Mouse (Mus musculus) thymus, postnatal 4 days (tissue): Measurements from ENCODE around the gene Arpc3.

Source experiments
- DNase-seq: peaks from one replicate; pipeline ENCODE4 v3.0.0; 2021

Gene Arpc3

DNA sequence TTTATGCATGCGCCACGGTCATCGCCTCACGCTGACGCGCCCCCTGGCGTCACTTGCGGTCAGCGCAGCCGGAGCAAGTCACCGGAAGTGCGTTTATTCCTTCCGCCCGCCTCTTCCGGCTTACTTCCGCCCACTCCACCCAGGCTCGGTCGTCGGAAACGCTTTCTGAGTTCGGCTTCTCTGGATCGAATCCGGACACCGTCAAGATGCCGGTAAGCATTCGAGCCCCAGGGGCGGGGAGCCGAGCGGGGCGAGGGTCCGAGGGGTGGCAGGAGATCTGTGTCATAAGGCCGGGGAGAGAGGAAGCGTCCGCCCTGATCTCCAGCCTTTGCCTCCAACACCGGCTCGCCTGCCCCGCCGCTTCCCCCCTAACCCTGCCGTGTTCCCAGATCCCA is at the start of gene Arpc3:
Gene Arpc3, plus strand, starts transcription at position 93 of the 395 bp plus-strand sequence.
- peak; percentile 96 for DNase-seq

GRCm38 (mm10) chr5:122342874-122343273 is 48.8 kb upstream of the Arpc3 start:
- DNase-seq = no peak

- DNase-seq = no peak
These were observed 47.9 kb upstream of the Arpc3 start for GRCm38 (mm10) chr5:122343768-122344167.

GRCm38 (mm10) chr5:122344260-122344659 is 47.4 kb upstream of the Arpc3 start:
- DNase-seq = peak; percentile 93

DNA sequence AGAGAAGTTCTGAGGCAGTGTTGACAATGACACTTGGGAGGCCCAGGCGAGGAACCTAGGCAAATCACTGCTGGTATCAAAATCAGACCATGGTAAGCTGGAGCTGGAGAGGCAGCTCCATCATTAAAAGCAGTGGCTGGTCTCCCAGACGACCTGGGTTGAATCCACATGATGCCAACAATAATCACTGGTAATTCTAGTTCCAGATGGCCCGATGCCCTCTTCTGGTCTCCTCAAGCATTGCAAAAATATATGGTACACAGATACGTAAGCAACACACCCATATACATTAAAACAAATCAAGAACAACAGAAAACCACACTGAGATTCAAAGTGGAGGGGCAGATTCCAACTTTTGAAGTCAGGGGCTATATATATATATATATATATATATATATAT is 45.9 kb upstream of the Arpc3 start:
- DNase-seq = no peak

GRCm38 (mm10) chr5:122353807-122354491 is 37.7 kb upstream of the Arpc3 start, which contains the start of the genes Rad9b and Vps29:
Rad9b (minus strand) TSS chr5:122354233.
Vps29 (plus strand) TSS chr5:122354369.
- DNase-seq = peak; percentile 100

- no peak for DNase-seq
These were observed 37.1 kb upstream of the Arpc3 start for GRCm38 (mm10) chr5:122354492-122355067.

GRCm38 (mm10) chr5:122371591-122372191 is 20.0 kb upstream of the Arpc3 start, which contains the start of gene Gpn3:
Gpn3 (plus strand) TSS chr5:122371876.
- no peak for DNase-seq

DNA sequence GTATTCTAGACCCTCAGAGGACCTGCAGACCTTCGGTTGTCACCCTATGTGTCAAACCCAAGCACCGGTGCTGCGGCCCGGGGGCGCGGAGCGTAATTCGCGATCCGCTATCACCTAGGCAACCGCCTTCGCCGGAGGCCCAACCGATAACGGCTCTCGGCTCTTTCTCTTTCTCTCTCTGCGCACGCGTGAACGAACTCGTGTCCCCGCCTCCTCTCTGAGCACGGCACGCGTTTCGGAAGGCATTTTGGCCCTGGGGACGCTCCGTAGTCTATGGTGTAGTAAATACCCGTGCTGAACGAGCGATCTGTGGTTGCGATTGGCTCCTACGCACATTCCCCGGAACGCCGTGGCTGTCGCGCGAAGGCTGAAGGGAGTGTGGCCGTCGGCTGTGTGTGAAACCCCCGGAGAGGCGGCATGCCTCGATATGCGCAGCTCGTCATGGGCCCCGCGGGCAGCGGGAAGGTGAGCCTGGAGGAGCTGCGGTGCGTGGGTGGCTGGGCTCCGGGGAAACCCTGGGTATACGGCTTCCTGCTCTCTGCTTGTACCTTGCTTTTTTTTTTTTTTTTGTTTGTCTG is 19.4 kb upstream of the Arpc3 start, which contains the start of gene Fam216a:
Gene Fam216a, minus strand, starts transcription at position 173 of the 578 bp plus-strand sequence.
- DNase-seq = peak; percentile 99

GRCm38 (mm10) chr5:122372878-122373277 is 18.8 kb upstream of the Arpc3 start:
- DNase-seq = no peak

DNA sequence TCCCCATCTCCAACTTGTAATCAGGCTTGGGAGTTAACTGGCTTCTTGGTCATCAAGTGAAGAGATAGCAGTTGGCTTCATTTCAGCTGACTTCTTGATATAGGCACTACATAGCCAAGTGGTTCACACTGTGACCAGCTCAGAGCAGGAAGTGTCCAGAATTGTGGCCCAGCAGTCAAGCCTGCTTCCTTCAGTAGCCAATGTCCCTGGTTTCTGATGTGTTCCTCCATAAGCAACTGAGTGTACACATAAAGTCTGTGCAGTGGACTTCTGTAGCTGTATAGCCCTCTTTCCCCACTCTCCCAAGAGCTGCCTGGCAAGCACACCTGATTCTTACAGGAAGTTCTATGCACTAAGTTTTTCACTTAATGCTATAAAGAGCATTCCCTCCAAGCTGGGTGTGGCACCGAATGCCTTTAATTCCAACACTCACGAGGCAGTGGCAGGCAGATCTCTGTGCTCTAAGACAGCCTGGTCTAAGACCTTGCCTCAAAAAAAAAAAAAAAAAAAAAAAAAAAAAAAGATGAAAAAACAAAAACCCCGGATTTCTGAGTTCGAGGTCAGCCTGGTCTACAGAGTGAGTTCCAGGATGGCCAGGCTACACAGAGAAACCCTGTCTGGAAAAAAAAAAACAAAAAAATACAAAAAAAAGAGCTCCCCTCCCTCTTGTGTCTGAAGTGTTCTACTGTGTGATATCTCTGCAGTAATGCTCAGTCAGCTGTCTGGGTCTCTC is 14.4 kb upstream of the Arpc3 start:
- no peak for DNase-seq

- DNase-seq = no peak
These were observed 13.5 kb upstream of the Arpc3 start for GRCm38 (mm10) chr5:122378171-122378570.

- peak; percentile 85 for DNase-seq
These were observed 12.1 kb upstream of the Arpc3 start for GRCm38 (mm10) chr5:122379374-122380155.

DNA sequence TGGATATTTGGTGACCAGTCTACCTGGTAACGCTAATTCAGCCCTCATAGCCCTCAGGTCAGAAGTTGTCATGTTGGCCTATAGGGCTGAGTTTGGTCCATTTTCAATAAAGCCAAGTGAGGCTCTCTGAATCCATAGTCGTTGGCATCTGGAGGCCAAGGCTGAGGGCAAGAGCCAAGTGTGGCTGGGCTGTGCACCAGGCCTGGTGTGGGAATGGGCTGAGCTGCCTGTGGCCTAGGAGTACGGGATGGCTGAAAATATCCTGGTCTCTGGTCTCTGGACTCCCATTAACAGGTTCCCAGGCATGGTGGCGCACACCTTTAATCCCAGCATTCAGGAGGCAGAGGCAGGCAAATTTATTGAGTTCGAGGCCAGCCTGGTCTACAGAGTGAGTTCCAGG is 1.7 kb upstream of the Arpc3 start:
- DNase-seq = no peak

DNA sequence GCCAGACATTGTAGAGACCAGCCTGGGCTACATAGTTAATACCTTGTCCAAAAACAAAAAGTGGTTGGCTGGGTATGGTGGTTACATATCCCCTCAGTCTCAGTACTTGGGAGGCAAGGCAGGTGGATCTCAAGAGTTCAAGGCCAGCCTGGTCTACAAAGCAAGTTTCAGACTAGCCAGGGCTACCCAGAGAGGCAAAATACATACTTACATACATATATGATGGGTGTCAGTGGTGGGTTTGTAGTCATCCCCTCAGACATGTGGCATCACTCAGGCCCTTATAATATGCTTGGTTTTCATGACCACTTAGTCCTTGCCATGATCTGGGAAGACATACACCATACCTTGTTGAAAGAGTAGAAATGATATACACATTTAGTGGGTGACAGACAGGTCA is 1.0 kb upstream of the Arpc3 start:
- no peak for DNase-seq

DNA sequence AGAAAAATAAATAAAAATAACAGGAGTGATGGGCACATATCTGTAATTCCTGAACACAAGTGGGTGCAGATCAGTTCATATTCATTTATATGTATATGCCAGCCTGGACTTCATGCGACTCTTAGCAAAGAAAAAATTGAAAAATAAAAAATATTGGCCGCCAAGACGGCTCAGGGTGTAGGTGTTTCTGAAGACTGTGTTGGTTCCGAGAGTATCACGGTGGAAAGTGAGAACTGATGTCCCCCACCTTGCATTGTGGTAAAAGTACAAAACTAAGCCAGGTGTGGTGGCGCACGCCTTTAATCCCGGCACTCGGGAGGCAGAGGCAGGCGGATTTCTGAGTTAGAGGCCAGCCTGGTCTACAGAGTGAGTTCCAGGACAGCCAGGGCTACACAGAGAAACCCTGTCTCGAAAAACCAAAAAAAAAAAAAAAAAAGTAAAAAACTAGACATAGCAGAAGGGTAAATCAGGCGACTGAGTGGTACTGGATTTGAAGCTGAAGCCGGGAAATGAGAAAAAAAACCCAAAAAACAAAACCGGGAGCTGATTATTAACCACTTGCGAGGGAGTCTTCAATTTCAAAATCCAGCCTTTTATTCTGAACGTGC is 396 bp upstream of the Arpc3 start:
- DNase-seq = no peak

- DNase-seq = peak; percentile 45
These were observed 738 bp downstream of the Arpc3 start for GRCm38 (mm10) chr5:122392227-122393004.

- DNase-seq = peak; percentile 91
These were observed 2.2 kb downstream of the Arpc3 start for GRCm38 (mm10) chr5:122393887-122394286.

DNA sequence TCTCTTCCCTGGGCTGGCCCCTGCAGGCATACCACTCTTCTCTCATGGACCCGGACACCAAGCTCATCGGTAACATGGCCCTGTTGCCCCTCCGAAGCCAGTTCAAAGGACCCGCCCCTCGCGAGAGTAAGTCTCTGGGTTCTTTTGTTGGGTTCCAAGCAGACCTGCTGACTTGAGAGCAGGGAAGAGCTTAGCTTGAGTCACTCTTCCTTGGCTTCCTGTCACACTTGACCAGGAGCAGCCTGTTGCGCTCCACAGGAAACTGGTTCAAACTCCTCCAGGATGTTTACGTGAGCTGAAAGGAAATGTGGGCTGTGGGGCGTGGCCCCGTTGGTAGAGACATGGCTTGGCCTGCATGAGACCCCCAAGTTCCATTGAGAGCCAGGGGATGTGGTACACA is 5.1 kb downstream of the Arpc3 start:
- no peak for DNase-seq

DNA sequence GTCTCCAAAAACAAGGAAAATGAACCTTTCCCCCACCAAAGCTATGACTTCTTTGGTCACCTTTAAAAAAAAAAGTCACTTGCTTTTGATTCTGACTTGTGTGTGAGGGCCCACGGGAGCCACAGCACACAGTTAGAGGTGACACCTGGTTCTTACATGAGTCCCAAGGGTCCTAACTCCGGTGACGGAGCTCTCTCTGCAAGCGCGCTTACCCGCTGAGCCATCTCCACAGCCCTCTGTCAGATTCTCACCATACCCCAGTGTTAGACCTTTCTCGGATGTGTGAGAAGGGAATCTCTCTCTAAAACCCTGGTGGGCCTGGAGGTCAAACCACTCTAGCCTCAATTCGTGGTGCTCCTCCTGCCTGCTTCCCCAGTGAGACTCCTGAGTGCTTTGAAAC is 5.8 kb downstream of the Arpc3 start:
- DNase-seq = no peak

- DNase-seq = no peak
These were observed 8.2 kb downstream of the Arpc3 start for GRCm38 (mm10) chr5:122399871-122400270.
